Mouse (Mus musculus) neural tube, embryonic 11.5 days (tissue): ENCODE results near the gene Vmn2r46. TPM values are rescaled to one million over a fixed set of nuclear protein-coding genes. Genes with fewer than 3 reads are reported as not detected.
"Not testable (repeated sequence)": the region's sequence is repeated elsewhere in the genome, so short reads cannot be mapped to it uniquely, and the experiment has no call there.

Experiments used
- ATAC-seq: fragments of 200-750 bp; cut with Nextera tagmentation; 2 replicates; pipeline ENCODE4 v1.8.0; 2017; ENCODE audit warnings: moderate number of reproducible peaks, mild to moderate bottlenecking, moderate TSS enrichment, moderate library complexity; ENCODE audit not compliant: insufficient read depth, low FRiP score, low TSS enrichment
- DNase-seq: peaks from one replicate; pipeline ENCODE4 v3.0.0-alpha.2; 2015; ENCODE audit warnings: low spot score
- H3K27ac ChIP-seq: fragments of 300-500 bp; sonication (generic); 2 replicates; pipeline ENCODE4 v1.5.1; 2014; ENCODE audit warnings: low read depth, mild to moderate bottlenecking, low read length
- H3K27me3 ChIP-seq: fragments of 300-500 bp; sonication (generic); 2 replicates; pipeline ENCODE4 v1.6.1; 2014; ENCODE audit warnings: mild to moderate bottlenecking, low read length, mixed read lengths; ENCODE audit not compliant: control insufficient read depth, insufficient read depth
- H3K36me3 ChIP-seq: fragments of 300-500 bp; sonication (generic); 2 replicates; pipeline ENCODE4 v1.6.1; 2014; ENCODE audit warnings: mild to moderate bottlenecking, low read length, moderate library complexity, mixed read lengths; ENCODE audit not compliant: control insufficient read depth, insufficient read depth
- H3K4me1 ChIP-seq: fragments of 300-500 bp; sonication (generic); 2 replicates; pipeline ENCODE4 v1.6.1; 2014; ENCODE audit warnings: low read length, mixed read lengths; ENCODE audit not compliant: control insufficient read depth, insufficient read depth
- H3K4me2 ChIP-seq: fragments of 300-500 bp; sonication (generic); 2 replicates; pipeline ENCODE4 v1.6.1; 2014; ENCODE audit warnings: low read depth, mild to moderate bottlenecking, moderate library complexity
- H3K4me3 ChIP-seq: fragments of 300-500 bp; sonication (generic); 2 replicates; pipeline ENCODE4 v1.5.1; 2014; ENCODE audit warnings: low read depth, low read length
- H3K9ac ChIP-seq: fragments of 300-500 bp; sonication (generic); 2 replicates; pipeline ENCODE4 v1.6.1; 2014; ENCODE audit warnings: mild to moderate bottlenecking, low read length
- H3K9me3 ChIP-seq: fragments of 300-500 bp; sonication (generic); 2 replicates; pipeline ENCODE4 v1.6.1; 2016; ENCODE audit warnings: low read length; ENCODE audit not compliant: control insufficient read depth
- WGBS: fragments of 180-500 bp; shearing (Covaris S2); extraction: QIAGEN DNeasy Blood & Tissue Kit; methylation state at CpG from one replicate; pipeline ENCODE4 v1.1.7; 2014; 5-methylcytosine and 5-hydroxymethylcytosine counted together
- polyA plus RNA-seq: library from polyadenylated mRNA; unstranded; fragments of >200 nt; fragmentation: Nextera tagmentation; extraction: Ambion mirVana; gene quantifications from 2 replicates; pipeline ENCODE4 v1.2.1, GENCODE M21; 2014

Vmn2r46 gene
- not detected in 2 replicates for polyA plus RNA-seq

DNA sequence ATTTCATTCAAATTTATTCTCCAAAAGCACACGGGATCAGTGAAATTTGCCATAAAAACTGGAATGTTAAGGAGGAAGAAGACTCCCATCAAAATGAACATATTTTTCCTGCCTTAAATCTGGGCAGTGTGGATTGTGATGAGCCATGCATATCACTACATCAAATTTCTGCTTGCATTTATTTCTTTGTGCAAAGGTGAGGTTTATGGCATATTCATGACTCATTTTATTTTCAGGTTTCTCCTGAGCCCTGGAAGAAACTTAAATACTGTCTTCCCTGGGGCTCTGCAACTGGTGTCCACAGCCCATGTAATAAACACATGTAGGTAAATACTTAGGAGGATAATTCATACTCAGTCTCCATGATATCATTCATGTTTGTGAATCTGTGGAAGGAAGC is at the start of gene Vmn2r46:
Vmn2r46 (minus strand) TSS at position 101 of the 400 bp plus-strand sequence.
- H3K4me1 ChIP-seq, H3K4me3 ChIP-seq, ATAC-seq, H3K9ac ChIP-seq, DNase-seq, H3K4me2 ChIP-seq, H3K27me3 ChIP-seq, H3K9me3 ChIP-seq, H3K27ac ChIP-seq, H3K36me3 ChIP-seq: not testable (repeated sequence)
- WGBS = no CpG with 5 or more reads among the region's 1 CpGs

Other genes starting within 250 kb of the Vmn2r46 start
- not detected in 2 replicates for gene Vmn2r47, start 70.8 kb upstream of the Vmn2r46 start, polyA plus RNA-seq
- not detected in 2 replicates for gene Vmn2r48, start 183.0 kb upstream of the Vmn2r46 start, polyA plus RNA-seq
- gene Vmn2r49, start 221.7 kb upstream of the Vmn2r46 start, polyA plus RNA-seq = not detected in 2 replicates